Mouse (Mus musculus) spleen, postnatal 14 days (tissue): ENCODE results near the gene Ap3s2.

Experiments
- DNase-seq, 2 experiments: peaks; one replicate each; pipeline ENCODE4 v3.0.0; 2021 to 2022; ENCODE audit warnings: low spot score in 2 of 2

Ap3s2 gene

DNA sequence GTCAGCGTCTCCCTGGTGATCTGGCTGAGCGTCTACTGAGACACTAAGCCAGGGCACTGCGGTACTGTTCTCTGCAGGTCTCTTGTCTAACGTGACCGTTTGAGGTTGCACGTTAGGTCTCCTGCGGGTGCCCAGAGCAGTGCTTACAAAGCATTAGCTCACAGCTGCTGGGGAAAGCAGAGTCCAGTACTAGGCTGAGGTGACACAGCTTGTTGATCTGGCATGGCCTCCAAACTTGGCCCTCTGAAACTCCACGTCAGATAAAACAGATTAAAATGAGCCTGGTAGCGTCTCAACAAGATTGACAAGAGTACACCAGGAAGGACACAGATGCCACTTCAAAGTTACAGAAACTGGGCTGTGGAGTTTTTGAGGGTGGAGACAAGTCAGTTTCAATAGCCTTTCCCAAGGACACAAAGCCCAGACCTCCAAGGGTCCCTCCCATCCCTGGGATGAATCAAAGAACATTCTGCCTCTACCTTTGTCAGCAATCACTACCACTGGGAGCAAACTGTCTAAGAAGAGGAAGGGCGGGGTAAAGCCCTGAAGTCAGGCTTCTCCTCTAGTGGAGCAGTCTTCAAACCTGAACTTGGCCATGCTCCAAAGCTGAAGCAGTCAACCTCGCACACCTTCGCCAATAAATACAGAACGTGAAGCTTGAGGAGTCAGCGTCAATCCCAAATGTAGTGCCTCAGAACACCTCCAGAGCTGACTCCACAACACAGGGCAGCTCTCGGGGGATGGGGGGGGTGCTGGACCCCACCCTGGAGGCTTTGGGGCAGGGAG lies 29.8 kb downstream of the Ap3s2 start:
- DNase-seq, result no peak

DNA sequence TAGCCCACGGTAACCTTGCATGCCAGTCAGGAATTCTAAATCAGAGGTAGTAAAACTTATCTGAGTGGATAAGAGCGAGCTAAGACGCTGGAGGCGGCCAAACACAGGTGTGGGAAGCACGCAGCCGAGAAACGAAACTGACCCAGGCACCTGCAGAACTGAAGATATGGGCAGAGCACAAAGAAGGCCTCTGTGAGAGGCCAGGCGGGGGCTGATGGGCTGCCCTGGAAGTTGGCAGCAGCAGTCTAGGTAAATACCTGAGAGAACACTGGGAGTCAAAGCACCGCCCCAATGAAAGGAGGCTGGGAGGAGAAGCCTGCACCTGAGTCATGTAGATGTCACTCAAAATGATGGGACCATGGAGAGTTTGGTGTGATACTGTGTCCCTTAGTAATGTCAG lies 31.8 kb downstream of the Ap3s2 start:
- DNase-seq, result no peak

DNA sequence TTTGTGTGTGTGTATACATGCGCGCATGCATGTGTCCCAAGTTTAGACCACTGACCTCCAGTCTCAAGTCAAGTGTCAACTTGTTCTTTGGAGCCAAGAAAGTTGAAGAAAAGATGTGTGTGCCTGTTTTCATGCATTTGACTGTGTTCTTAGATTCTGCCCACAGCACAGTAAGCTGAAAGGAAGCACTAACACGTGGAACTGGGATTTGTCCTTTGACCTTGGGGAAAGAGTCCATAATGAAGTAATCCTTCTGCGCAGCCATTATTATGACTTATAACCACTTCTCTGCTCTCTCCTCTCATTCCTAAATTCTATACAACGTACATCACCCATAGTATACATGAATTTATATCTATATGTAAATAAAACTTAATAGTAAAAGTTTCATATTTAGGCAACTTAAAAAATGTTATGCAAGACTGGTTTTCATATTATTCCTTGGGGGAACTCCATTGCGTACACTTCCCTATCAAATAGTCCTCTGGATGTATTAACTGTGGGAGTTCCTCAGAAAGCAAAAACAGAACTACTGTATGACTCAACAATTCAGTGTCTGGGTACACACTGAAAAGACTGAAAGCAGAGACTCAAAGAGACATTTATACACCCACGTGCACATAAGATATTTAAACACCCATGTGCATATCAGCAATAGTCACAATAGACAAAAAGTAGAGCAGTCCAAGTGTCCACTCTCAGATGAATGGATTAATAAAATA lies 36.7 kb downstream of the Ap3s2 start:
- DNase-seq, result no peak

DNA sequence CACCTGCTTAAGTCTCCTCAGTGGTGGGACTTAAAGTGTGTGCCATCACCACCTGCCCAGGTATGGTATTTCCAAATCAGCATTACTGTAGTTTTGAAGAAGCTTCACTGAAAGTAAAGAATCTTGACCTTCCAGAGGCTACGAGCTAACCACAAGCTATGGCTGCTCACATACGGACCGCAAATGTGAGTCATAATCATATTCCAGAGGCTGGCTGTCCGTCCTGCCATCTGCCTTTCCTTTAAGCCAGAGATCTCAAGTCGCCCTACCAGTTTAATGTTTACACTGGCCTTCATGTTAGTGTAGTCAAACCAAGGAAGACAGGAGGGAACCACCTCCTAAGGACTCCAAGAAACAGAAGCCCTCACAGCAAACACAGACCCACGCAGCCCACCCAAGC lies 38.5 kb downstream of the Ap3s2 start:
- DNase-seq, result no peak

- DNase-seq, result no peak
Measured at GRCm38 (mm10) chr7:79880998-79881397, 39.5 kb downstream of the Ap3s2 start.

GRCm38 (mm10) chr7:79880033-79880432 lies 40.4 kb downstream of the Ap3s2 start:
- DNase-seq, result no peak

DNA sequence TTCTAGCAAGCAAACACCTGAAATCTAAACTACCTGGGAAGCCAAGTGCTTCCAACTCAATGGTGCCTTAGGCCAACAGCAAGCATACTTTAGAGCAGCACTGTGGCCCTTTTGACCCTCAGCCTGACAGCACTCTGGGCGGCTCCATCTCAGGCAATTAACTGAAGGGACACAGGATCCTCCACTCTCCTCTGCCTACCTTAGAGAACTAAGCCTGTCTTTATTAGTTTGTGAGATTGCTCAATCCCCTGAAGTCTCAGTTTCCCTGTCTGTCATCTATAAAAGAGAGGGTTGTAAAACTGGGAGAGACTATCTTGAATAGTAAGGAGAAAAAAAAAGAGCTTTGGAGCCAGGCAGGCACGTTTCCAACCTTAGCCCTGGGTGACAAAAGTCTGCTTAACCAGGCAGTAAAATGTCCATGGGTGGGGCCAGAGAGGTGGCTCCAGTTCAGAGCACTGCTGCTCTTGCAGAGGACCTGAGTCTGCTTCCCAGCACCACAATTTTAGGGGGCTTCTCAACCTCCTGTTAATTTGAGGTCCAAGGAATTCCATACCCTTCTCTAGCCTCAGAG lies 41.9 kb downstream of the Ap3s2 start:
- no peak for DNase-seq

DNA sequence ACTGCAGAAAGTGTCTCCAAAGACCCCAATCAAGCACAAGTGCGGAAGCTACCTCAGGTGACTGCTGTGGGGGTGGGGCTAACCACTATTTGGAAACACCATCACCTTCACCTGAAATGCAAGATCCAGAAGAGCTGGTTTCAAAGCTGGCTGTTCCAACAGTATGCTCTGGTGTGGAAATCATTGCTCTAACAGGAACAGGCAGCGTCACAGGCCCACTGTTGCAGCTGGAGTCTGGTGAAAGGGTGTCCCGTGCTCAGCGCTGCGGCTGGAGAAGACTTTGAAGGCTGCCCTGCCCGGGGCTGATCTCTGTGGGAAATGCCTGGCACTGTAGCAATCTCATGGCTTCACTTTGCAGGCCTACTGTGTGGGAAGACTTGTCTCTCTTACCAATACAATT lies 47.0 kb downstream of the Ap3s2 start:
- no peak for DNase-seq

- DNase-seq, result no peak
Measured at GRCm38 (mm10) chr7:79871797-79872345, 48.6 kb downstream of the Ap3s2 start.

- DNase-seq, result no peak
Measured at GRCm38 (mm10) chr7:79869072-79869719, 51.3 kb downstream of the Ap3s2 start.

GRCm38 (mm10) chr7:79868475-79868874 lies 52.0 kb downstream of the Ap3s2 start:
- no peak for DNase-seq

GRCm38 (mm10) chr7:79867861-79868260 lies 52.6 kb downstream of the Ap3s2 start:
- no peak for DNase-seq

DNA sequence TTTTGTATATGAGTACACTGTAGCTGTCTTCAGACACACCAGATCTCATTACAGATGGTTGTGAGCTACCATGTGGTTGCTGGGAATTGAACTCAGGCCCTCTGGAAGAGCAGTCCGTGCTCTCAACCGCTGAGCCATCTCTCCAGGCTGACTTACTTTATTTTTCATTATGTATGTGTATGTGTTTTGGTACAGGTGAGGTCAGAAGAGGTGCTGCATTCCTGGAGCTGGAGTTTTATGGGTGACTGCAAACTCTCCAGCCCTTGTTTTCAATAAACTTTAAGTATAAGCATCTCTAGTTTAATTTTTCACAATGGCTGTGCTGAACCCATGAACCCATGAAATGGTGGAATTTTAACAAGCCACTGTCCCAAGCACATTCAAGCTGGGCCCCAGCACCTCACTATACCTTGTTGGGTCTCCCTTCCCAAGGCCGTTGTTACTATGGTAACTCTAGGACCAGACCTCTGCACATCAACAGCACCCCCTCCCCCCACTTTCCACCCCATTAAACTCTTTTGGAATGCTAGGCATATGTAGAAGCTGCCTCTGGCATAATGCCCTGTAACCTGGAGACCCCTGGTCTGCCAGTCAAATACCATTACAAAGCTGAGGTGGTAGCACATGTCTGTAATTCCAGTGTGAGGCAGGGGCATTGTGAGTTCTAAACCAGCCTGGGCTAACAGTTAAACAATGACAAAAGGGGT lies 54.0 kb downstream of the Ap3s2 start:
- no peak for DNase-seq

DNA sequence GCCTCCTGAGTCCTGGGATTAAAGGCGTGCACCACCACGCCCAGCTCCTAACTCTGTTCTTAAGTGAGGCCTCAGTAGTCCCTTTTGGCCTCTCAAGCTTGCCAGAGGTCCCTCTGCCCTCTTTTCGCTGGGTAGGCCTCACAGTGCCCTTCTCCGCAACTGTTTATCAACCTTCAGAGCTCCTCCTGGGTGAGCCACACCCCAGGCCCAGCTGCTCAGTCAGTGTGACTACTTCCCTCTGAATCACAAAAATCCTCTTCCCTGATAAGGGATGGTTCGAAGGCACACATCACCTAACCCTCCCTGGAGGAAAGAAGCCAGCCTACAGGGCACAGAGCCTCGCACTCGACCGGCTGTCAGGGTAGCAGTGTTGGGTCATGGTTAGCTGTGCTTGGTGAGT lies 58.7 kb downstream of the Ap3s2 start:
- DNase-seq, result no peak

GRCm38 (mm10) chr7:79860811-79861210 lies 59.6 kb downstream of the Ap3s2 start, which contains the start of gene Anpep:
Anpep (minus strand) TSS chr7:79861059.
- DNase-seq, result no peak

DNA sequence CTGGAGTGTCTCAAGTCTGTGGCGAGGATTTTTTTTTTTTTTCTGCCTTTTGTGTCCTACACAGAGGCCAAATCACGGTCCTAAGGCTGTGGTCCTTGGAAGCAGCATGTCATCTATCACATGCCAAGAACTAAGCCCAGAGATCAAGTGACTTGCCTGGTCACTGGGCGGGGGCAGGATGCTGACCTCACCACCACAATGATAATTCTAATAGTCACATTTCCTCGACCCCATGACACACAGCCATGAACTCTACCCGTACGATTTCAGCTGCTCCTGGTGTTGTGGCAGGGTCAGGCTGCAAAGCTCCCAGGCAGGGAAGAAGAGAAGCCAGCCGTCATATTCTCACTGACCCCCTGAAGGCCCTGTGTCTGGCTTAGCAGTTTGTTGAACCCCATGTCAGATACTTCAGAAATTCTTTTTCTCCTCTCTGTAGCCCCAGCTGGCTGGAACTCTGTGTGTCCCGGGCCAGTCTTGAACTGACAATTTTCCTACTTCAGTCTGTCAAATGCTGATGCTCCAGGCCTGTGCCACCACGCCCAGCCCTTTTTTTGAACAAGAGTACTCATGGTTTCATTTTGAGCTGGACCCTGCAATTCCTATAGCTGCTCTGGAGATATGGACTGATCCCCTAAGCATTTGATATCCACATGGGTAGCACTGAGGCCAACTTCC lies 61.4 kb downstream of the Ap3s2 start:
- DNase-seq, result no peak

GRCm38 (mm10) chr7:79858202-79858934 lies 62.1 kb downstream of the Ap3s2 start:
- DNase-seq, result no peak

DNA sequence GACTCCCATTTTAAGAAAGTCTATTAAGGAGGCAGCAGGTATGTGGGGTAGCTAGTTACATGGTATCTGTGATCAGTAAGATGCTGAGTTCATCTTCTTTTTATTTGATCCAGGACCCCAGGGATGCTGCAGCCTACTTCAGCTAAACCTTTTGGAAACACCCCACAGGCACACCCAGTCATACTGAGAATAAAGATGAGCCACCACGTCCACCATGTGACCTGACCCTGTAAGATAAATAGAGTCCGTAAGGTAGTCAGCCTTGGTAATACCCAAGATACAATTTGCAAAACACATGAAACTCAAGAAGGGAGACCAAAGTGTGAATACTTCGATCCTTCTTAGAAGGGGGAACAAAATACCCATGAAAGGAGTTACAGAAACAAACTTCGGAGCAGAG lies 64.1 kb downstream of the Ap3s2 start:
- DNase-seq, result no peak

- DNase-seq, result no peak
Measured at GRCm38 (mm10) chr7:79847456-79848451, 72.7 kb downstream of the Ap3s2 start.
